Mouse (Mus musculus): ENCODE data around the gene Satb2.

Gene Satb2

DNA sequence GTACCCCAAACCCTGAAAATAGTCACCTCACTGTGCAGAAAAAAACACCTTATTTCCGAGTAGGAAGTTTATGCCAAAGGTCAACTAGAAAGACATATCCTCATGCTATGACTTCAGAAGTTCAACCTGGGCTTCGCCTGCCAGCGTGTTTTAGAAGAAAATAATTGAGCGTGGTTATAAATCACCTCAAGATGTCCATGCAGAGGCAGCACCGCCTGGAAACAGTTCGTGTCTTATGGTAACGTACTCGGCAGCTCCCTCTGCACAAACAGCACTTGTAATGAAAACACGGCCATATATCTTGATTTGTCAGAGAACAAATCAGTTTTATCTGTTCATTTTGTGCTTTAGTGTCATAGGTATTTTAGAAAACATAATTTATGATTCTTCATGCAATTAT is 44.6 kb downstream of the Satb2 start:
- DNase-seq (ENCODE audit: extremely low spot score, low read depth, low spot score) = peak; percentile 2

DNA sequence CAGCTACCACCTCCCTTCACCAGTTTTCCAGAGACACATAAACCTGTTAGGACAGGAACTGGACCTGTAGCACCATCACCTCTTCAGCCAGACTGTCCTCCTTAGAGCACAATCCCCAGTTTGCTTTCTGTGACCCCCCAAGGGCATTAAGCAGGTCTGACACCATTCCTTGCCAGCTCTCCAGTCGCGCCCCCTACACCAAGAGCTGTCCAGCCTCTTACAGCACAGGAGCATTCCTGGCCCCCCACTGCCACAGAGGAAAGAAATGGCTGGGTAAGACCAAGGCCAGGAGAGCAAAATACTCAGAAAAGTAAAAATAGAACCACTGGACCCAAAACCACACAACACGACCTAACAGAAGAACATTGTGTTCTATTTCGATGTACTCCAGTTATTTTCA is 48.4 kb downstream of the Satb2 start:
- no peak for DNase-seq (ENCODE audit: extremely low spot score, low read depth, low spot score)

DNA sequence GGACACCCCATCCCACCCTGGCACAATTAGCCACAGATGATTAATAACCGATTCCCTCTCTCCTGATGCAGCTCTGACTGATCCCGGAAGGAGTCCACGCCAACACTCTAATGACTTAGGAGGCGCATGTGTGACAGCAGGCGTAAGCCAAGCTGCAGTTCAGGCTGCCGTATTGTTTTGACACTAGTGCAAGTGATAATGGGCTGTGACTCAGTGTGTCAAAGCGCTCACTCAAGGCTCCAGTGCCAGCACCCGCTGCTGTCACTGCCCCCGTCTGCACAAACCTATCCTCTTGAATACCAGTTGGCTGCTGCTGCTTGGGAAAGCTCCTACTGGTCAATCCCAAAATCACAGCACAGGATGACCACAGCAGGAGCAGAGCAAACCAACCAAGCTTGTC is 49.7 kb downstream of the Satb2 start:
- no peak for DNase-seq (ENCODE audit: extremely low spot score, low read depth, low spot score)

DNA sequence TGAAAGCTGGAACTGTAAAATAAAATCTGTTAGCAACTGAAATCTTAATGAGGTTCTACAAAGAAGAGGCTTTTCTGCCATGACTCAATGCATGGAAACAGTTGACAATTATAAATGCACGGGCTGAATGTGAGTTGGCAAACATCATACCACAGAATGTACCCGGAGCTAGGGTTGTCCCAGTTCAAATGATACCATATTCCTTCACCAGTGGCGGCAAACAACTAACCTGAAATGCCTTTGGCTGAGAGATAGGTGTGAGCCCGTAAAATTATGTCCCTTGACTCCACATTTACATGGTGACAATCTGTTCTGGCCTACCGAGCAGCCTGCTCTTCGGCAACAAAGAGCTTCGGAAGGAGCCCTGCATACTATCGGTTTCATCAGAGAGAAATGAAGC is 58.0 kb downstream of the Satb2 start:
- DNase-seq (ENCODE audit: extremely low spot score, low read depth, low spot score) = no peak

DNA sequence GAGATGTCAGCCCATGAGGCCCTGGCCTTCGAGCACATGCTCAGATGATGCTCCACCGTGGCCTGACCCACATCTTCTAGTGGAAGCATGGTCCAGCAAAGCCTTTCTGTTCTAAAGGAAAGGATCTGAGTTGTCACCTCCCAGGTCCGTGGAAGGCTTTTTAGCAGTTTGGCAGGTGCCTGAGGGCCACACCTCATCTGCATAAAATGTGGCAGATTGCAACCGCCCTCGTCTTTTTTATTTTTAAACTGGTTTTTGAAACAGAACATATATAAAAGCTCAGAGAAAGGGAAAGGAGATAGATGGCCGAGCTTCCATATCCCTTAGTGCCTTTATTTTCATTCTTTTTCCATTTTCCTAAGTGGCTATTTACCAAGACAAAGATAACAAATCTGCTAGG is 64.2 kb downstream of the Satb2 start:
- DNase-seq (ENCODE audit: extremely low spot score, low read depth, low spot score) = no peak

DNA sequence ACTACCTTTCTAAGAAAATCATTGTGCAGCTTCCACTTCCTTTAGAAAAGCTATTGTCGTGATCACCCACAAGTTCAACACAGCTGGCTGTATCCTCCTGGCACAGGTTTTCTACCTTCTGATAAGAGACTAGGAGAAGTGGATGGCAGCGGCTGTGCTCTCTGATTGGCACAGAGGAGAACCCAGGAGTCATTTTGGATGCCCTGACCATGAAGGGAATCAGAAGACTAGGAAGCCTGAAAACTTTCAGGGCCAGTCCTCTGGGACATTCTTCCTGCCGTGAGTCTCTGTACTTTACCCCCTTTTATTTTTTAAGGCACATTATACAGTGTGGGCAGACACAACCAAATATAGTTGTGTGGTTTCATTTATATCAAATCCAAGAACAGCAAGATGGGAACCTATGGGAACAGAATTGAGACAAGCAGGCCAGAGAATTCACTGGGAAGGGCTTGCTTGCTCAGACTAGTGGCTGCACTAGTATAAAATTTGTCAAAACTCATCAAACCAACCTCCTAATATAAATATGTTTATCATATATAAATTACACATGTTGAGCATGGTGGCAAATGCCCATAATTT is 77.7 kb downstream of the Satb2 start:
- DNase-seq (ENCODE audit: extremely low spot score, low read depth, low spot score) = no peak

DNA sequence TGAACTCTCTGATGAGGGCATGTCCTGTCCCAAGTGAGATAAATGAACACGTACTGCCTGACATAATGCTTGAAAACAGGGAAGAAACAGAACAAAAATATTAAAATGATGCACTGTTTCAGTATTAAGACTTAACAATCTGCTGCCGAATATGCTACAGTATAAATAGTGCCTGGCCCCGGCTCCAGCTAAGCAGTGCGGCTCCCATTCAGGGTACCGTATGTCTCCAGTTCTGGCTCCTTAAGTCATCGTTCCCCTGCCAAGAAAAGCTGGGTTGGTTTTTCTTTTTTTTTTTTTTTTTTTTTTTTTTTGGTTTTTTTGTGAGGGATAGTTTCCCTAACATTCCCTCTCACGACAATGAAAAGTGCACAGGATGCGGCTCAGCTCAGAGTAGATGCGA is 78.3 kb downstream of the Satb2 start:
- no peak for DNase-seq (ENCODE audit: extremely low spot score, low read depth, low spot score)

DNA sequence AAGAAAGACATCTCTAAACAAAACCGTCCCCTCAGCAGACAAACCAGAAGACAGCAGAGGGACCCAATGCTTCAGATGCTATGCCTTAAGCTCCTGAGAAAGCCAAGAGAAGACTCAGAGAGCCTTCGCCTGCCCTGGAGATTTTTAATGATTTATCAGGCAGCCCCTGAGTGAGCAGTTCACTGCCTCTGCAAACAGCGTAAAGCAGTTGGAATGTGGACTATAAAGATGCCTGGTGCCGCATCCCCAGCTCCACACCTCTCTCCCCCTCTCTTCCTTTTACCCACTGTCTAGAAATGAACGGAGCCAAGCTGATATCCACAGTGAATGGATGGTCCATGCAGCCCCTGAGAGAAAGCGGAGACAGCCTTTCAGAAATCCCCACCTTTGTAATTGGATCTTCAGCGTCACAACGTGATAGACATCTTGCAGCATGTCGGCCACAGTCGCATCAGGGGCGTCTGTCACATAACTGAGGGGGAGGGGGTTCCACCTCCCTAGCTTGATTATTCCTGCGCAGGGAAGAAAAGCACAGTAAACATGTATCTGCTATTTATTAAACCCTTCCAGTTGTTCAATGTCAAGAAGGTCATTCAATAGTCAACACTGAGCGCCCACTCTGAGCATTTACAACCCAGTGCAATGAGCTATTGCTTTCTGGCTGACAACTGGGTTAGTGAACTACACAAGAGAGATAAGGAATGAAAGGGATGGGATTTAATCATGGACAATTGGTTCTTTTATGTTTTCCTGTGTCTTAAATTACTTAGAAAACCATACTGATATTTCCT is 79.6 kb downstream of the Satb2 start:
- DNase-seq (ENCODE audit: extremely low spot score, low read depth, low spot score) = no peak

DNA sequence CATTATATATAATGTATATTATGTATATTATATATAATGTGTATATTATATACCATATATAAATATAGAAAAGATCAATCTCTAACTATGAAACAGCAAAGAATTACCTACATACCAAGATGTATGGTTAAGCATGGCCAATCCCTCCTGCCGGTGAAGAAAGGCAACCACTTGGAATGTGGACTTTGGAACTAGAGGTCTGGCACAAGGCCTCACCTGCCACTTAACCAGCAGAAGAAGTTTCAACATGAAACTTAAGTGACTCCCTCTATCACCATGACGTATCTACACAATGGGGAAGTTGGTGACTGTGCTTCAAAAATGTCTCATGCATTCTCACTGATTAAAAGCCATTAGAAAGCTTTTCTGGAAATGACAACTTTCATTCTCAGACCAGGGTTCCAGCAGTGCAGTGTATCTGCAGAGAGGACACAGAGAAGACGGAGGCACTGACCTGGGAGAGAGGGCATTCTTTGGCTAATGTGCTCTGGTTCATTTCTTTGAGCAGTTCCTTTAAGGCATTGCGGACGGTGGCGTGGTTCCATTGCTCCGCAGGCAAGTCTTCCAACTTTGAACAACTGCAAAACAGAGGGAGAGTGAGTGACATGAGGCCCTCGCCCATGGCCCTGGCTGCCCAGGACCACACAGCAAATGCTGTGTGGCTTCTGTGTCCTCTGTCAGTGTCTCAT is 80.8 kb downstream of the Satb2 start:
- no peak for DNase-seq (ENCODE audit: extremely low spot score, low read depth, low spot score)

DNA sequence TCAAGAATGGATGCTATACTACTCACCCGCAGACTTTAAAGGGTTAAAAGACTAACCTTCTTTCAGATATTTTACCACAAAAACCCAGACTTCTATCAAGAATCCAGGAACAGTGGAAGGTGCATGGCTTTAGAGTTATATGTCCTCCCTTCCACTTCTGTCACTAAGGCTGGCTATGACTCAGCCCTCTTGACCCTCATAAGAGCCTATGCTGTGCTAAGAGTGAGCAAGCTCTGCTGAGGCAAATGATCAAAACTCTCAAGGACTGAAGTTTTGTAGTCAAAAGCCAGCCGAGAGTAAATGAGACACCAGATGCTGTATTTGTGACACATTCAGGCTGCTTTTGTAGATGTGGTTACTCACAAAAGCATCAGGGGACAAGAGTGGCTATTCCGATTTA is 81.8 kb downstream of the Satb2 start:
- no peak for DNase-seq (ENCODE audit: extremely low spot score, low read depth, low spot score)

DNA sequence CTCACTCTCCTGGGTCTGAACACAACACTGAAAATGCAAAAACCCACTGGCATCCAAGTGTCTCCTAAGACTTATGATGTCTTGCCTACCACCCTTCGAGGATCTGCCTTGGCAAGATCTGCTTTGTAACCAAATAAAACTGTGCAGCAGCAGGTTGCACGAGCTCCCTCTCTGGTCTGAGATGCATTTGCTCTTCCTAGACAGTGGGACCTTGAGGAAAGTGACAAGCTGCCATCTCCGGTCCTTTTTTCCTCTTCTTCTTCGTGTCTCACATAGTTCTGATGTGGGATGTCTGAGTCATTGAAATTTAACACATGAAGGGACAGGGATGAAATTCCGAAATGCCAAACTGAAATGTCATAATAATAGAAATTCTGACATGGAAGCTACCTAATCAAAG is 85.7 kb downstream of the Satb2 start:
- no peak for DNase-seq (ENCODE audit: extremely low spot score, low read depth, low spot score)

DNA sequence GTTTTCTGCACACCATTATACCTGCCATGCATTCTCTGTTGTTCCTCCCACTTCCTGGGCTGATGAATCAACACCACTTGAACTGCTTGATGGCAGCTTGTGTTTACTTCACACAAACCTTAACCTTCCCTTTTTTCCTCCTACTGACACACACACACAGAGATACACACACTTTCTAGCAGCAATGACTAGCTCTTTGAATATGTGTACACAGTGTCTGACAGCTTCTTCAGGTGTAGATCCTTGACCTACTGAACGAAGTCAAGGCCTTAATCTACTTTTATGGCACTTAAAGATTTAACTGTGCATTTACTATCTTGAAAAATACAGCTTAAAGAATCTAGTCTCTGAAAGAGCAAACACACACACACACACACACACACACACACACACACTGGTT is 89.5 kb downstream of the Satb2 start:
- DNase-seq (ENCODE audit: extremely low spot score, low read depth, low spot score) = no peak

DNA sequence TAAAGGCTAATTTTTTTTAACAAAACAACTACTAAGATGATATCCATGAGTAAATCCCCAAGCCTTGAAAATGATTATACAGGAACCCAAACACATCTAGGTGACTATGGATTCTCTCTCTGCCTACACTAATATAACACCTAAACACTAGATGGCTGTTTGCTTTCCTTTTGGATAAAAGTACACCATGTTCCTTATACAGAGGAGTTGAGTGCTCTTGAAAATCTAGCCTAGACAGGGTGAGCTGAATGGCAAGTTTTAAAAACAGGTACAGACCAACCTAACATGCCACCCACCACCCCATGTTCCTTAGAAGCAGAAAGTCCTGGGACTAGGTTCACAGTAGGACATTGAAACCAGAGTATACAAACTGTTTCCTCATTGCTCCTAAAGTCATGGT is 90.9 kb downstream of the Satb2 start:
- DNase-seq (ENCODE audit: extremely low spot score, low read depth, low spot score) = no peak

DNA sequence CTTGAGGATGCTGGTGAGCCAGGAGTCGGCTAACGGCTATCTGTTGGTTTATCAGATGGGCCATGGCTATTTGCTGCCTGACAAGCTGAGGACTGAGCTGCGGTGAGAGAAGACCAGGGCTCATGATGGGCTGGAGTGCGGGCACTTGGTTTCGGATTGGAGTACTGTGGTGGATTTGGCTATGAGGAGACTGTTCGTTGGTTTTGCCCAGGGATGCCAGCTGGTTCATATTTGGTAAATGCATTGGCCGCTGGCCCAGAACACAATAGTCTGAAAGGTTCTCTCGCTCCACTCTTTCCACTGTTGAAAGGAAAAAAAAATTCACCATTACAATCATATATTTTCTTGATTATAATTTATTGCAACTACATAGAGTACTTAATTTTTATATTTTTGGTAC is 107.0 kb downstream of the Satb2 start:
- no peak for DNase-seq (ENCODE audit: extremely low spot score, low read depth, low spot score)

DNA sequence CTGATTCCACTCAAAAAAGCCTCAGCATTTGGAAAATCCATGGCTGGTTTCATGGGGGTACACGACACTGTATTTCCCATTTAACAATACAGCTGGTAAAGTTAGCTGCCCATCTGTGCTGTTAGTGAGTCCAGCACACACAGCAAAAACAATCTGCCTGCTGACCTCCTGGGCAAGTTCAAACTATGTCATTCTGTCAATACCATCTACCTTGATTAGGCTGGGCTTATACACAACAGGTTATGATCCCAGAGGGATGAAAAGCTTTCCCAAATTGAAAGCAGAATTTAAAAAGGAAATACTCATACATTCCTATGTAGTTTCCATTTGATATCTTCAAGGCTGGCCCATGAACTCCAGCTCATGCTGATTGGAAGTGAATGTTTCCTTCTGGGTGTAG is 113.2 kb downstream of the Satb2 start:
- DNase-seq (ENCODE audit: extremely low spot score, low read depth, low spot score) = peak; percentile 31

DNA sequence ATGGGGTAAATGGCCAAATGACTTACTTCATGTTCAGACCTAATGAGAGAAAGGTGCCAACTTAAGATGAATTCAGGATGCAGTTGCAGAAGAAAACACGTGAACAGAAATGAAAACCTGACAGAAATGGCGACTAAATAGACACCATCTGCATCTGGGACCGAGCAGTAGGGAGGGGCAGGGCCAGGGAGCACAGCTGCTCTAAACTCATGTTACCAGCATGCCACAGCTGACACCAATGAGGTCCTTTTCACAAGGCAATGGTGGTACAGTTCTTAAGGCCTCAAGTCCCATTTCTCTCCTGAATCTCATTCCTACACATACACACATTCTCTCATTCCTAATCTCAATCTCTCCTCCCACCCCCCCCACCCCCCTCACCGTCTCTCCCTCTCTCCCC is 115.7 kb downstream of the Satb2 start:
- DNase-seq (ENCODE audit: extremely low spot score, low read depth, low spot score) = no peak

DNA sequence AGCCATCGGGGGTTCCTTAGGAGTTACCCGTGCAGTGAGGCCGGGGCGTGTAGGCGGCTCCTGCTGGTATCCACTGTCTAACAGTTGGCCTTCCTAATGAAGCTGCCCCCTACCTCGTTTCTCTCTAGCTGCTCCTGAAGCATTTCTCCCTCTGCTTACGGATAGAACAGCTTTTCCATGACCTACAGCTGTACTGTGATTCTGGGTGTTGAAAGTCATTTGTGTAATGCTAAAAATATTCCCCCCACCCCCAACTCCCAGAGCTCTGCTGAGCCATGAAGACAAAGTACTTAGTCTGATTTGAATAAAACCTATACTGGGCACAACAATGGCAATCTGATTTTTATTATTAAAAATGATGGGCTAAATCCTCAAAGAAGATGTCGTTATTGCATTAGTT is 121.2 kb downstream of the Satb2 start:
- no peak for DNase-seq (ENCODE audit: extremely low spot score, low read depth, low spot score)

DNA sequence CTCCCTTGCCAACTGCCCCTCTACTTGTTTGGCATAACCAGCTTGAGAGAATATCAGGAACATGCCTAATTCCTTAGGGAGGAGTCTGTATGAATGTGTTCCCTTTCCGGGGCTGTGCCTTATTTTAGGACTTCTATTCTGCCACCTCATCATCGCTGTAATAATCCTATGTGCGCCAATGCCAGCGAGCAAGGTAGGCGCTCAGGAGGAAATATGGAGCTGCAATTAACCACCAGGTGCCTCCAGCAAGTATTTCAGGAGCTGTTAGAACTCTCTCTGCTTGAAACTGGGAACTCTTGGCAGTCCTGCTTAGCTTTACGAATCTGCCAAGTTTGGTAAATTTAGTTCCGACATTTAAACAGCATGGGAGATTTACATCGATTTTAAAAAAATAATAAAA is 128.0 kb downstream of the Satb2 start:
- DNase-seq (ENCODE audit: extremely low spot score, low read depth, low spot score) = no peak

DNA sequence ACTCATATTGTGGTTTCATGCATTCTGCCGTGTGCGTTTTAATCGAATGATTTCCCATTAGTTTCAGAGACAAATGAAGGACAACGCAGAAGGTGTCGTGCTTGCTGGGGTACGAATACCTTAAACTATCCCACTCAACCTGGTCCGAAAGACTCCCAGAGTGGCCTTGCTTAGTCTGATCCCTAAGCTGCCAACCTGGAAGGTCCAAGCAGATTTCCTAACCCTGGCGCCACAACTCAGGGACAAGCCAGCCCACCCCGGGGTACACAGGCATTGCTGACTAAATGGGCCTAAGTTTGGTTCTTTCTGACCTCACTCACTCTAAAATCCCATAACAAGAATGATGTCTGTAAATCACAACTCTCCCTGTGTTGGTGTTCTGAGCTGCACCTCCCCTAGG is 132.1 kb downstream of the Satb2 start:
- no peak for DNase-seq (ENCODE audit: extremely low spot score, low read depth, low spot score)

DNA sequence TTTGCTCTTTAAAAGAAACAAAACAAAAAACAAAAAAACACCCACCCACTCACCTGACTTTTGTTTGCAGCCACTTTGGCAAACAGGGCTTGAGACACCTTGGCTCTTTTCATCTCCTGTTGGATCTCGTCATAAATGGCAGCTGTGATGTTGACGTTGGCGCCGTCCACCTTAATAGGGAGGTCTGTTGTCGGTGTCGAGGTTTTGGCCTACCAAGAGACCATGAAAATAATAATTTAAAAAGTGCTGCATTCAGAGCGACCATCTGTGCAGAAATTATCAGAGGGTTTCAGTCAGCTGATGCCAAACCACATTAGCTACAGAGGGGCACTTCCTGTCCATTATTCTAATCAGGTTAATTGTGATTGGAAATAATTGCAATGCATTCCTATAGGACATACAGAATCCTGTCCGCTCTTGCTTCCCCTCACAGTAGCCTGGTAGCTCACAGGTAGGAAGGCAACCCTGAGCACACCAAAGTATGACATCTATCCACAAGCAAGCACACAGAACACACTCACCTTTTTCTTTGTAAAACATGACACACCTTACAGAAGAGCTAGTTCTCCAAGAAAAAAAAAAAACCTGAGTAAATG is 132.8 kb downstream of the Satb2 start:
- DNase-seq (ENCODE audit: extremely low spot score, low read depth, low spot score) = no peak

DNA sequence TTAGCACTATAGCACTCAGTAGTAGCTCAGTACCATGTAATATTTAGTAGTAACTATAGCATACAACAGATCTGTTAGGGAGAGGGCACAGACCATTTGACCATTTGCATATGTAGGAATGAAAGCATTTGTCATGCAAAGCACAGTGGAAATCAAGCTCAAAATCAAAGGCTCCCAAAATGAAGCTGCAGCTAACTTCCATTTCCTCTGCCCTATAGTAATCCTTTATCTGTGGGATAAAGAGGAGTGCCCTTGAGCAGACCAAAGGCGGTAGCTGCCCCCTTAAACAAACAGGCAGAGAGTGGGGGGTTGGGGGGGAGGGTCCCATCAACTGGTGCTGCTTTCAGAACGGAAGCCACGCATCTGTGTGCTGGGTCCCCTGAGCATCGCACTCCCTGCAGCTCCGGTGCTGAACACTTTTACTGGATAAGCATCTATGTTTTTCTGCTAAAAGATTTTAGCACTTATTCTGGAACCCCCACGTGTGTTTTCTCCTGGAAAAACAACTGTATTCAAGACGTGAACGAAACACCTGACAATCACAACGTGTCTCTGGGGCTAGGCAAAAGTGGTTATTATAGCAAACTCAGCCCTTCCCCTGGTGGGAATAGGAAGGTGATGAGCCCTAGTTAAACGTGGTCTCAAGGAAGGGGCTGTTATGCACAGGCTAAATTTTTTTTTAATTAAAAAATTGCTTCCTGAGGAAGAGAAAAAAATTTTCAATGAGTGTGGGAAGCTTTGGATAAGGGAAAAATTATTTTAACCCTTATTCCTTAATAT is 133.7 kb downstream of the Satb2 start:
- DNase-seq (ENCODE audit: extremely low spot score, low read depth, low spot score) = no peak
